Comparison of ENCODE assay signal across 9 mouse cellular contexts in the genomic region with DNA sequence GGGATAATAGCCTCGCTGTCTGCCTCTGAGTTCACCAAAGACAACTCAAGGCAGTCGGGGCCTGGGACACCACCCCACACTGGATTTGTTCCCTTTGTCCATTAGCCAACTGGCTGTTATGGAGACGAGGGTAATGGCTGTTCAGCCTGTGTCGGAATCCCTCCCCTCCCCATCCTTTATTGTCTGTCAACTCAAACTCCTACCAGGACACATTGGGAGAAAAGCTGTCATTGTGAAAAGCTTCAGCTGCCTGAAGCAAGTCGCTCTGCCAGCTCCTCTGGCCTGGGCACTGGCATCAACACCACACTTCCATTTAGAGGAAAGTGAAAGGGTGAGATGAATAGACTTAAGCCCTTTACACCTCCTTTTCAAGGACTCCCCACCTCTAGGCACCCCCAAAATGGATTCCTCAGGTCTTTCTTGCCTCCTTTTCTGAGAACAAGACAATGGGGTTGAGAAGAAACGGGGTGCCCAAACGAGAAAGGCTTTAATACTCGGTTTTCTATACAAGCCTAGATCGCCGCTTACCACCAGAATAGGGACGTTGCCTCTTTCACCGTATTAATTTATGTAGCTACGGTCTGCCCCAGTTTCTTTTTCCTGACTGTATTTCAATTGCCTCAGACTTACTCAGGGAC.
A peak's percentile ranks its signal among the peaks of the same experiment; 100 is the strongest.
DNase-seq lines count a peak whose midpoint lies in the region; ATAC-seq and TF ChIP-seq lines count a peak whose summit lies in the region.
"Had no signal": no experiment of that assay in that cellular context is flagged by ENCODE, and none has a peak within 500 bp of the region (broad histone marks: within the 10 kb centered on the region; RNA-seq: fewer than 3 reads in every experiment).

No protein-coding gene starts in this region.

- no peaks in the 10 kb centered on the region for H3K9me3 ChIP-seq in forebrain, embryonic 12.5 days
- no peaks in the 10 kb centered on the region for H3K9me3 ChIP-seq in midbrain, postnatal 0 days (ENCODE audit: low read length)
- H3K9me3 ChIP-seq in liver, embryonic 11.5 days (ENCODE audit: control insufficient read depth, low read length) = no peaks in the 10 kb centered on the region

- peak overlapping the region; percentile 65 for H3K27ac ChIP-seq in forebrain, embryonic 12.5 days
- H3K27ac ChIP-seq in midbrain, postnatal 0 days (ENCODE audit: low read depth, low read length) = peak overlapping the region; percentile 18
- H3K27ac ChIP-seq in liver, embryonic 11.5 days (ENCODE audit: low read depth, low read length) = no peak overlapping the region

- no peak overlapping the region for H3K4me3 ChIP-seq in forebrain, embryonic 12.5 days (replicated peaks)
- no peak overlapping the region for H3K4me3 ChIP-seq in midbrain, postnatal 0 days (ENCODE audit: low read depth, low read length)
- no peak overlapping the region for H3K4me3 ChIP-seq in liver, embryonic 11.5 days (ENCODE audit: low read depth, low read length)

- H3K36me3 ChIP-seq in forebrain, embryonic 12.5 days (replicated peaks) = no peaks in the 10 kb centered on the region
- no peaks in the 10 kb centered on the region for H3K36me3 ChIP-seq in midbrain, postnatal 0 days (ENCODE audit: insufficient read depth, low read length)
- no peaks in the 10 kb centered on the region for H3K36me3 ChIP-seq in liver, embryonic 11.5 days (ENCODE audit: control insufficient read depth, insufficient read depth, low read length)

- peak overlapping the region; percentile 21 for H3K4me2 ChIP-seq in forebrain, embryonic 12.5 days
- 0 out of 2 replicates have a peak overlapping the region, but pooled peaks have one; percentile 1 for H3K4me2 ChIP-seq in midbrain, postnatal 0 days (ENCODE audit: low read depth, low read length, poor library complexity, severe bottlenecking)
- H3K4me2 ChIP-seq in liver, embryonic 11.5 days = no peak overlapping the region
- H3K4me2 ChIP-seq: lung, embryonic 14.5 days had no signal

- peak; percentile 43 for DNase-seq in heart, adult 11 months
- no peak for DNase-seq in heart, postnatal 4 days
- DNase-seq in layer of hippocampus, adult 8-10 months (ENCODE audit: low spot score in 2 of 2) = peak; percentile 24 to 61
- DNase-seq in midbrain, postnatal 0 days (ENCODE audit: low spot score) = peak; percentile 88
- no peak for DNase-seq in kidney, postnatal 36 days
- no peak for DNase-seq in gastrocnemius, postnatal 10 days
- DNase-seq in liver, embryonic 11.5 days (ENCODE audit: low spot score) = no peak
- DNase-seq: lung, embryonic 14.5 days had no signal

- H3K27me3 ChIP-seq in forebrain, embryonic 12.5 days = no peaks in the 10 kb centered on the region
- no peaks in the 10 kb centered on the region for H3K27me3 ChIP-seq in midbrain, postnatal 0 days (ENCODE audit: insufficient read depth, low read length)
- no peaks in the 10 kb centered on the region for H3K27me3 ChIP-seq in liver, embryonic 11.5 days (replicated peaks; ENCODE audit: control insufficient read depth, insufficient read depth, low read length)

- ATAC-seq in forebrain, embryonic 12.5 days (ENCODE audit: low FRiP score) = peak; percentile 57; the same call in 1 of the 2 replicates
- ATAC-seq in midbrain, postnatal 0 days (ENCODE audit: low FRiP score) = peak; percentile 89
- ATAC-seq in liver, embryonic 11.5 days (replicated peaks; ENCODE audit: low FRiP score) = no peak

- no peak for TF ChIP-seq CTCF in midbrain, postnatal 0 days (IDR thresholded peaks at IDR 0.05)

- WGBS in forebrain, embryonic 12.5 days = 35% methylated on average over 13 of the region's 13 CpGs
- WGBS in midbrain, postnatal 0 days = 35% methylated on average over 13 of the region's 13 CpGs
- WGBS in liver, embryonic 11.5 days = 80% methylated on average over 13 of the region's 13 CpGs

- H3K4me1 ChIP-seq in forebrain, embryonic 12.5 days = peaks cover 49% of the 10 kb centered on the region
- 0 out of 2 replicates have a peak, but pooled peaks cover 6% of the 10 kb centered on the region for H3K4me1 ChIP-seq in midbrain, postnatal 0 days (ENCODE audit: insufficient read depth, low read length)
- H3K4me1 ChIP-seq in liver, embryonic 11.5 days (replicated peaks; ENCODE audit: control insufficient read depth, insufficient read depth, low read length) = no peaks in the 10 kb centered on the region

- peak overlapping the region; percentile 25; the same call in 1 of the 2 replicates for H3K9ac ChIP-seq in forebrain, embryonic 12.5 days
- H3K9ac ChIP-seq in midbrain, postnatal 0 days (replicated peaks; ENCODE audit: low read length, poor library complexity, severe bottlenecking) = no peak overlapping the region
- no peak overlapping the region for H3K9ac ChIP-seq in liver, embryonic 11.5 days (ENCODE audit: low read depth, low read length)
- H3K9ac ChIP-seq: lung, embryonic 14.5 days had no signal

Comparison
In these comparisons a context has a peak if more than half of its experiments do, and no peak if none do; other contexts are left out.
1. DNase-seq: peak in heart, adult 11 months (single experiment), layer of hippocampus, adult 8-10 months (2 of 2) and midbrain, postnatal 0 days (single experiment); none in heart, postnatal 4 days (single experiment), kidney, postnatal 36 days (0 of 2), gastrocnemius, postnatal 10 days (single experiment) and liver, embryonic 11.5 days (single experiment).